Mouse (Mus musculus) spleen, adult 2 months (tissue): Measurements from ENCODE around the gene Parp6. TPM values are rescaled to one million over a fixed set of nuclear protein-coding genes. Genes with fewer than 3 reads are reported as not detected.

ENCODE experiments used
- DNase-seq, 2 experiments: peaks; one replicate each; pipeline versions ENCODE4 v3.0.0 to v3.0.0-alpha.2; 2012 to 2021; ENCODE audit warnings: low spot score in 2 of 2, low read depth in 1 of 2
- H3K27ac ChIP-seq: fragments of 200-500 bp; 2 replicates; pipeline ENCODE4 v1.5.1; 2012; ENCODE audit warnings: low read length, inconsistent platforms; ENCODE audit not compliant: insufficient read depth
- H3K27me3 ChIP-seq: fragments of 200-500 bp; 2 replicates; pipeline ENCODE4 v1.6.1; 2012; ENCODE audit warnings: mild to moderate bottlenecking, moderate library complexity, low read length, inconsistent platforms; ENCODE audit not compliant: control insufficient read depth, insufficient read depth
- H3K36me3 ChIP-seq: fragments of 200-500 bp; 2 replicates; pipeline ENCODE4 v1.6.1; 2012; ENCODE audit warnings: mild to moderate bottlenecking, low read length, inconsistent platforms; ENCODE audit not compliant: control insufficient read depth, insufficient read depth
- H3K4me1 ChIP-seq: fragments of 200-500 bp; 2 replicates; pipeline ENCODE4 v1.6.1; 2011; ENCODE audit warnings: inconsistent platforms; ENCODE audit not compliant: control insufficient read depth, insufficient read depth, insufficient read length
- H3K4me3 ChIP-seq: fragments of 200-500 bp; 2 replicates; pipeline ENCODE4 v1.5.1; 2011; ENCODE audit warnings: mild to moderate bottlenecking, inconsistent platforms; ENCODE audit not compliant: insufficient read depth, insufficient read length; ENCODE audit errors: extremely low read depth
- CTCF ChIP-seq: fragments of 200-500 bp; IDR thresholded peaks from 2 replicates; pipeline ENCODE4 v1.5.1; 2011; ENCODE audit warnings: mild to moderate bottlenecking, inconsistent platforms; ENCODE audit not compliant: insufficient read depth, insufficient read length, insufficient replicate concordance; ENCODE audit errors: extremely low read depth
- POLR2A ChIP-seq: fragments of 200-500 bp; IDR thresholded peaks from 2 replicates; pipeline ENCODE4 v1.6.1; 2011; ENCODE audit warnings: low read depth, low read length, inconsistent platforms
- WGBS: fragments of 180-500 bp; shearing (Covaris S2); methylation state at CpG from one replicate; pipeline ENCODE4 v1.1.7; 2018; 5-methylcytosine and 5-hydroxymethylcytosine counted together
- polyA plus RNA-seq: library from polyadenylated mRNA; depleted of rRNA; stranded (reverse); fragments of >200 nt; gene quantifications from 2 replicates; pipeline ENCODE4 v1.2.3, GENCODE M21; 2012; rRNA removed

Parp6 gene
- polyA plus RNA-seq, 1 experiment, result 15.6 TPM

GRCm38 (mm10) chr9:59694571-59695450, 77.7 kb downstream of the Parp6 start:
- H3K36me3 ChIP-seq, result no peaks in the 10 kb centered on the region
- DNase-seq, result no peak
- H3K27me3 ChIP-seq, result no peaks in the 10 kb centered on the region
- no peak overlapping the region for H3K27ac ChIP-seq
- H3K4me3 ChIP-seq, result no peak overlapping the region
- H3K4me1 ChIP-seq, result no peaks in the 10 kb centered on the region
- TF ChIP-seq POLR2A (no peak), CTCF (no peak)
- WGBS, result 77% methylated on average over 16 of the region's 16 CpGs

DNA sequence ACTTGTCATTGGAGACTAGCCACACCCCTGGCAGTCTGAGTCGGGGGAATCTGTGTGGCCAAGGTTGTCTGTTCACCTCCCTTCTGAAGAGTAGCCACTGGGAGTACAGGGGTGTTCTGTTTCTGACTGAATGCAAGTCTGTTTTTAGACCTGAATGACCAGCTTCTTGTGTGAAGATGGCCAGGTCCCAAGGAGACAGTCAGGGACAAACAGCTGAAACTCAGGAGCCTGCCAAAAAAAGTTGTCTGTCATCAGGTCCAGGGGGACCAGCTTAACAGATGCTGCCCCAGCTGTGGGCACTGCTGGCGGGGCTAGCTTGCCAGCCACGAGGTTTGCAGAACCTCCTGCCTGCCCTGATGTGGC, 78.3 kb downstream of the Parp6 start:
- no peak for TF ChIP-seq POLR2A
- TF ChIP-seq CTCF, result no peak
- 34% methylated on average over 3 of the region's 3 CpGs for WGBS
- no peak overlapping the region for H3K27ac ChIP-seq
- no peaks in the 10 kb centered on the region for H3K36me3 ChIP-seq
- H3K4me1 ChIP-seq, result no peaks in the 10 kb centered on the region
- no peak overlapping the region for H3K4me3 ChIP-seq
- no peak for DNase-seq
- H3K27me3 ChIP-seq, result no peaks in the 10 kb centered on the region

- WGBS, result 87% methylated on average over 3 of the region's 3 CpGs
- Histone ChIP-seq H3K27ac (no peak overlapping the region), H3K27me3 (no peaks in the 10 kb centered on the region), H3K36me3 (no peaks in the 10 kb centered on the region), H3K4me1 (no peaks in the 10 kb centered on the region), H3K4me3 (no peak overlapping the region)
- no peak for TF ChIP-seq CTCF
- no peak for TF ChIP-seq POLR2A
- no peak for DNase-seq
Measured at GRCm38 (mm10) chr9:59696381-59696780, 79.3 kb downstream of the Parp6 start.

Other genes with a start within 250 kb of the Parp6 start
- 14.7 and 16.2 TPM in 2 replicates for gene Arih1, start 130.7 kb upstream of the Parp6 start, polyA plus RNA-seq
- gene Hexa, start 77.7 kb upstream of the Parp6 start, polyA plus RNA-seq, result 72.4 and 89.5 TPM in 2 replicates
- gene Tmem202, start 77.4 kb upstream of the Parp6 start, polyA plus RNA-seq, result 0.50 and 1.0 TPM in 2 replicates
- 0.07 TPM in 1 of 2 replicates, not detected in the other for gene Celf6, start 39.4 kb upstream of the Parp6 start, polyA plus RNA-seq
- gene Pkm, start 39.1 kb downstream of the Parp6 start, polyA plus RNA-seq, result 408 and 499 TPM in 2 replicates
- gene Gramd2, start 62.9 kb downstream of the Parp6 start, polyA plus RNA-seq, result 1.1 TPM in 2 replicates
- gene Senp8, start 133.4 kb downstream of the Parp6 start, polyA plus RNA-seq, result 0.96 and 2.1 TPM in 2 replicates
- 2.2 and 2.6 TPM in 2 replicates for gene Myo9a, start 133.6 kb downstream of the Parp6 start, polyA plus RNA-seq